Mouse (Mus musculus) thymus, postnatal 10 days (tissue): ENCODE measurements around the gene Tssk3.

ENCODE experiments used
- DNase-seq, 2 experiments: peaks; one replicate each; pipeline ENCODE4 v3.0.0; 2021; ENCODE audit warnings: low spot score in 2 of 2

The Tssk3 gene

DNA sequence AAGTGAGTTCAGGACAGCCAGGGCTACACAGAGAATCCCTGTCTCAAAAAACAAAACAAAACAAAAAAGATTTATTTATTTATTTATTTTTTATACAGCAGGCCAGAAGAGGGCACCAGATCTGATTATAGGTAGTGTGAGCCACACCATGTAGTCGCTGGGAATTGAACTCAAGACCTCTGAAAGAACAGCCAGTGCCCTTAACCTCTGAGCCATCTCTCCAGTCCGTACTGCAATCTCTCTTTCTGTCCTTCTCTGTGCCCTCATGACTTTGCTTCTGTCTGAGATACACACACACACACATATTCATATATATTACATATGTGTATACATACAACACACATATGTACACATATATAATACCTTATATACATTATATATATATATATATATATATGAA is 40.0 kb downstream of the Tssk3 start:
- DNase-seq: no peak

GRCm38 (mm10) chr4:129448713-129449112 is 42.1 kb downstream of the Tssk3 start:
- DNase-seq: no peak

DNA sequence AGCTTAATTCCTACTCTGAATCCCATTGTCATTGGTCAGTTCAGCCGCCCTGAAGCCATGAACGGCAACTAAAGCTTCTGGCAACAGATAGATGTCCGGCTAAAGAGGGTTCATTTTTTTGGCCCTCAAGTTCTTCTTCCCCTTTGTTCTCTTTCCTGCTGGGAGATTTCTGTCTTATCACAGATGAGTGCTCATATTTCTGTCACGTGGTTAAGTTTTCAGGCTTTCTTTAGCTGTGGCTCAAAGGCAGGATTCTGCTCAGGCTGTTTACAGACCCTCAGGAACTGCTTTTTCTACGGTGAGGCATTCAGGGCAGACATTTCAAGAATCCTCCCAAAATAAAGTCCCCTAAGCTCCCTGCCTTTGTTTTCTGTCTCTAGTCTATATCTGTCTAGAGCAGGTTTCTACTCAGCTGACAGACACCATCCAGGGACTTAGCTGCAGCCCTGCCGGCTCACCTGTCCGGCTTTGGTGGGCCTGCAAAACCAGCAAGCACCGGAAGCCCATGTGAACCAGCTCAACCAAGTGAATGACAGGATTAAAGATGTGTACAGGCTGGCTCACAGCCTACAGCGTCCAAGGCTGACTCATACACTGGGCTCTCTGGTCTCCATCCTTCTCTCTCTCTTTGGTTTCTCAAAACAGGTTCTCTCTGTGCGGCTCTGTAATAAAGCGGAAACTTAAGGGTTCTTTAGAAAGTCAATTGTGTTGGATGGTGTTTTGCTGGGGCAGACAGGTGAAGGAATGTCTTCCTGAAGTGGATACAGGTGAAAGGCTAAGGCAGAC is 42.9 kb downstream of the Tssk3 start:
- DNase-seq: no peak

DNA sequence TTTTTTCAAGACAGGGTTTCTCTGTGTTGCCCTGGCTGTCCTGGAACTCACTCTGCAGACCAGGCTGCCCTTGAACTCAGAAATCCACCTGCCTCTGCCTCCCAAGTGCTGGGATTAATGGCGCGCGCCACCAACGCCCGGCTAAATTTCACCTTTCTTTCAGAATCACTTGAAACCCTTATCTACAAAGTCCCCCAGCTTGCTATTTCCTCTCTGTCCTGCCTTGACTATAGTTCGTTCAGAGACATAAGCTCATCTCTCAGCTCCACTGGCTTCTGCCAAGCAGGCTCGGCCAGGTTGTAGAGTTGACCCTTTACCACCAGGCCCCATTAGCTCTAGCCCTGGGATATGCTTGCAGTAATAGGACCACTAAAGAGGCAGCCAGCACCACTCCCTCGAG is 43.5 kb downstream of the Tssk3 start:
- DNase-seq: no peak

DNA sequence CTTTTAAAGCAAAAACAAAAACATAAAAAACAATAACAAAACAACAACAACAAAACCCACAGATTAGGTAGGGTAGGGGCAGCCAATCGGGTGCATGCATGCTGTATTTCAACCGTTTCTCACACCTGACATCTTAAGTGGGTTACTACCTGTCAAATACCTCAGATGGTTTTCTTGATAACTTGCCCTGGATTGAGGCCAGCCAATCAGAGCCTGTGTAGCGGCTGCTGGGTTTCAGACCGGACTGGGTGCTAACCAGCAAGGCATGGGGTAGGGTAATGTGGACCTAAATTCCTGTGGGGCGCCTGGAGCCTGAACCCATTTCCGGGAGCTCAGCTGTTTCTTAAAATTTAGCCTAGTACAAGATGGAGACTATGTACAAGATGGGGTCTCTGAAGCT is 49.7 kb downstream of the Tssk3 start:
- DNase-seq: no peak

GRCm38 (mm10) chr4:129440340-129441063 is 50.3 kb downstream of the Tssk3 start, which contains the start of gene Zbtb8b:
TSS of gene Zbtb8b (minus strand) at chr4:129440853.
- no peak for DNase-seq
